Mouse (Mus musculus) duodenum, adult 2 months (tissue): ENCODE data around the gene 3300002I08Rik. TPM values are rescaled to one million over a fixed set of nuclear protein-coding genes. Genes with fewer than 3 reads are reported as not detected.

Experiments
- polyA plus RNA-seq: library from polyadenylated mRNA; depleted of rRNA; stranded (reverse); fragments of >200 nt; gene quantifications from 2 replicates; pipeline ENCODE4 v1.2.3, GENCODE M21; 2012; ENCODE audit warnings: low replicate concordance; rRNA removed

3300002I08Rik gene
- 0.25 and 0.55 TPM in 2 replicates for polyA plus RNA-seq

DNA sequence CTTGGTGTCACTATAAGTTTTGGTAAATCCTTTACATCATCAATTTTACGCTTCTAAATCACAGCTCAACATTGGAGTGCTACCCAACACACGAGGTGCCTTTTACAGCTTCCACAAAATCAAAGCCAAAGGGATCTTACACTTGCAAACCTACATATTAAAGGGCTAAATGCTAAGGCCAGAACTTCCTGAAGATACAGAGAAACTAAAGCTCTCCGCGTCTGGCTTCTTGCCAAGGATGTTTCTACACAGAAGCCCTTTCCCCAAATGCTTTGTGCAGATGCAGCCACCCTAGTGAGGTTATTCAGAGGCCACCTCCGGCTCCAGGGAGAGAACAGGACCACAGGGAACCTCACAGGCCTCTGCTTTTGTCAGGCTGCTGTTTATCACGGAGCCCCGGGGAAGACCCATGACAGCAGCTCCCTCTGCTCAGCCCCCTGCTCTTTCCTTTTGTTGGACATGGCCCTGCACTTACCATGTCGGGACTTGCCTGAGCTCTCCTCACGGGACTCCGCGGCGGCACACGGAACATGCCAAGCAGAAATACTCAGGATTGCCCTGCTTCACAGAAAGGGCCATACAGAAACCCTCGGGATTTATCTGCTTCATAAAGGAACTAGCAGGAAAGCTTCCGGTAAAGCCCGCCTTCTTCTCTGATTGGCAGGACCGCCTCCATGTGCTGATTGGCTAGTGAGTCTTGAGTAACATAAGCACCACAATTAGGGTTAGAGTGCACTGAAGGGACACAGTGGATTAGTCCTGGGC is at the start of gene 3300002I08Rik:
3300002I08Rik (minus strand) TSS at position 653 of the 765 bp plus-strand sequence.

GRCm38 (mm10) chr2:150323402-150323801 is 39.2 kb downstream of the 3300002I08Rik start, which contains the start of gene Gm10130:
Gm10130 (plus strand) TSS chr2:150323702.

Other genes starting within 250 kb of the 3300002I08Rik start
- gene Zfp120, start 226.1 kb downstream of the 3300002I08Rik start, polyA plus RNA-seq = 0.06 and 0.44 TPM in 2 replicates
- gene Gm10770, start 183.1 kb downstream of the 3300002I08Rik start, polyA plus RNA-seq = not detected in 2 replicates
- gene Gm14139, start 181.0 kb downstream of the 3300002I08Rik start, polyA plus RNA-seq = not detected in 2 replicates
- gene Zfp937, start 144.7 kb downstream of the 3300002I08Rik start, polyA plus RNA-seq = 0.06 and 0.18 TPM in 2 replicates
- not detected in 2 replicates for gene Gm21994, start 107.2 kb downstream of the 3300002I08Rik start, polyA plus RNA-seq
- not detected in 2 replicates for gene Gm14124, start 105.2 kb downstream of the 3300002I08Rik start, polyA plus RNA-seq
- not detected in 2 replicates for gene Gm10130, start 39.1 kb downstream of the 3300002I08Rik start, polyA plus RNA-seq
- gene Zfp442, start 88.7 kb upstream of the 3300002I08Rik start, polyA plus RNA-seq = not detected in 2 replicates
- gene Zfp345, start 122.3 kb upstream of the 3300002I08Rik start, polyA plus RNA-seq = not detected in 2 replicates
- 0.96 and 5.5 TPM in 2 replicates for gene Cst7, start 207.7 kb upstream of the 3300002I08Rik start, polyA plus RNA-seq
- gene Apmap, start 245.8 kb upstream of the 3300002I08Rik start, polyA plus RNA-seq = 13.1 and 29.8 TPM in 2 replicates